Mouse (Mus musculus) forebrain, embryonic 13.5 days (tissue): ENCODE measurements at regions not wholly inside any gene's neighbourhood (a gene's known extent, or its start where the extent isn't known, plus 50 kb on each side); places are given as distances from the start of the nearest gene placed in this dataset.
A peak's percentile ranks its signal among the peaks of the same experiment; 100 is the strongest.

Experiments
- ATAC-seq: fragments of 200-750 bp; cut with Nextera tagmentation; 2 replicates; pipeline ENCODE4 v1.8.0; 2017
- H3K27ac ChIP-seq: fragments of 300-500 bp; sonication (generic); 2 replicates; pipeline ENCODE4 v1.5.1; 2015; ENCODE audit warnings: inconsistent platforms, mild to moderate bottlenecking, moderate library complexity
- H3K27me3 ChIP-seq: fragments of 300-500 bp; sonication (generic); 2 replicates; pipeline ENCODE4 v1.6.1; 2015; ENCODE audit warnings: mild to moderate bottlenecking, inconsistent platforms
- H3K36me3 ChIP-seq: fragments of 300-500 bp; sonication (generic); 2 replicates; pipeline ENCODE4 v1.6.1; 2015; ENCODE audit warnings: mild to moderate bottlenecking, inconsistent platforms; ENCODE audit not compliant: poor library complexity, severe bottlenecking
- H3K4me1 ChIP-seq: fragments of 300-500 bp; sonication (generic); 2 replicates; pipeline ENCODE4 v1.6.1; 2015; ENCODE audit warnings: inconsistent platforms
- H3K4me2 ChIP-seq: fragments of 300-500 bp; sonication (generic); 2 replicates; pipeline ENCODE4 v1.6.1; 2015; ENCODE audit warnings: inconsistent platforms, mild to moderate bottlenecking, moderate library complexity
- H3K4me3 ChIP-seq: fragments of 300-500 bp; sonication (generic); 2 replicates; pipeline ENCODE4 v1.5.1; 2015; ENCODE audit warnings: mild to moderate bottlenecking, inconsistent platforms
- H3K9ac ChIP-seq: fragments of 300-500 bp; sonication (generic); 2 replicates; pipeline ENCODE4 v1.6.1; 2015; ENCODE audit warnings: mild to moderate bottlenecking, inconsistent platforms
- H3K9me3 ChIP-seq: fragments of 300-500 bp; sonication (generic); replicated peaks from 2 replicates; pipeline ENCODE4 v1.6.1; 2016; ENCODE audit warnings: inconsistent platforms
- WGBS: fragments of 180-500 bp; shearing (Covaris S2); methylation state at CpG from one replicate; pipeline ENCODE4 v1.1.7; 2015; 5-methylcytosine and 5-hydroxymethylcytosine counted together

DNA sequence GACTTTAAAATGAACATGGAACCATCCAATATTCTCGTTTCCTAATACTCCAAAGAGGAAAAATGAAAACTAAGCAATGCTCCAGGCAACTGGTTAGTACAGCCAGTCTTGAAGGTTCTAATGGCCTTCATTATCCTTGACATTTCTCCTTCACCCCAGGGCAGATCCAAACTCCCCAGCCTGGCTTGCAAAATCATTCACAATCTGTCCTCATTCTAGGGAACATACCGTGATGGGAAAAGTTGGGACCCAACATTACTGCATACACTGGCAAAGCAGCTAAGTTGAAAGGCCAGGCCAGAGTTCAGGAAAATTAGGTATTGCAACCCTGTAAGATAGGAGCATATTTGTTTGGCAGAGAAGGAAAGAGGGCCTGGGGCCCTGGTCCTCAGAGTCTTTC is 889.9 kb upstream of the A1bg start:
- Histone ChIP-seq H3K36me3 (no peaks in the 10 kb centered on the region), H3K27me3 (no peaks in the 10 kb centered on the region), H3K9ac (no peak overlapping the region), H3K4me1 (no peaks in the 10 kb centered on the region), H3K9me3 (no peaks in the 10 kb centered on the region), H3K27ac (no peak overlapping the region), H3K4me3 (no peak overlapping the region), H3K4me2 (no peak overlapping the region)
- WGBS = 90% methylated on average over 2 of the region's 2 CpGs
- ATAC-seq = no peak

DNA sequence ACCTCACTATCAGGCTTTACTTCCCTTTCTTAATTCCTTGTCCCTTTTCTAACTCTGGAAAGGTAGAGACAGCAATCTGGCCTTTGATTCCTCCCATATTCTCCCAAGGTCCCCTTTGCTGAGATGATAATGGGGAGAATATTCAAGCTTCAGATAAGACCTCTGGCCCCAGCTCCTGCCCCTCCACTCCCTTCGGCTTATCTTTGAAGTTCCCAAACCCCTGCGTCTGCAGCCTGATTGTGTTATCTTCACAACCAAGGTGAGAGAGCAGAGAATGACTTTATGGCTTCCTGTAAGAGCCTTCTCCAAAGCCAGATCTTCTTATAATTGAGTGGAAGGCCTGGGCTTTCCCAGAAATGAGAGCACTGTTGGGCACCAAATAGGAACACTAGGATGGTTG is 882.6 kb upstream of the A1bg start:
- WGBS = 86% methylated on average over 2 of the region's 2 CpGs
- no peaks in the 10 kb centered on the region for H3K36me3 ChIP-seq
- H3K4me2 ChIP-seq = no peak overlapping the region
- no peak overlapping the region for H3K27ac ChIP-seq
- no peaks in the 10 kb centered on the region for H3K9me3 ChIP-seq
- H3K4me3 ChIP-seq = no peak overlapping the region
- no peak for ATAC-seq
- H3K4me1 ChIP-seq = no peaks in the 10 kb centered on the region
- H3K27me3 ChIP-seq = no peaks in the 10 kb centered on the region
- H3K9ac ChIP-seq = no peak overlapping the region

DNA sequence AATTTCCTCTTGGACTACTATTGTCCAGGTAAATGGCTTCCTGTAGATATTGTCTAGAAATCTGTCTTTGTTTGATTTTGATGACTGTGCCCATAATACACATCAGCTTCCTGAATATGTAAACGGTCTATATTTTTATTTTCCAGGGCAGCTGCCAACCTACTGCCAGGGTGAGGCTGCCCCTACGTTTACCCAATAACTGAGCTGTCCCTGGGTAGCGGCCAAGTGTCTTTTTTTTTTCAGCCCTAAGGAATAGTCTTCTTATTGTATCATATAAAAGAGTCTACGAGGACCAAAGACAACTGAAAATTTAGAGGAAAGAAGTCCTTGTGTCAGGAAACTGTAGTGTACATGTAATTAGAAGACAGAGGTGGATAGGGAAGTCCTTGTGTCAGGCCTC is 877.3 kb upstream of the A1bg start:
- no peak overlapping the region for H3K27ac ChIP-seq
- H3K4me2 ChIP-seq = no peak overlapping the region
- no peak overlapping the region for H3K9ac ChIP-seq
- WGBS = 83% methylated on average over 4 of the region's 4 CpGs
- no peak overlapping the region for H3K4me3 ChIP-seq
- H3K27me3 ChIP-seq = no peaks in the 10 kb centered on the region
- no peaks in the 10 kb centered on the region for H3K9me3 ChIP-seq
- H3K36me3 ChIP-seq = no peaks in the 10 kb centered on the region
- ATAC-seq = no peak
- H3K4me1 ChIP-seq = no peaks in the 10 kb centered on the region

DNA sequence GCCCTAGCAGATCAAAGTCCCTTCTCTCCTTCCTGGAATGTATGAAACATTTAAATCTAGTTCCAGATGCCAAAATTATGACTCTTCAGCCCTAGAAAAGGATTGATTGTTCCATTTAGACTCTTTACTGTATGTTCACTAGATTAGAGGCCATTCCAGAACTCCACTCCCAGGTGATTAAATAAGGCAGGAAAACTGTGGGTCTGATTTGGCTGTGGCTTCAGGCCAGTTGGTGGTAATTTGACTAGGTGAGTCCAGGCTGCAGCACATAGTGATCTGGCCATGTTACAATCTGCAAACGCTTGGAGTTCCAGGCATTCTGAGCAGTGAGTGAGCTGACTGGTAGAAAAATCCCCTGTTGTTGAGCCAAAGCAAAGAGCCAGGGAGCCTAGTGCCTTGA is 875.0 kb upstream of the A1bg start:
- H3K27me3 ChIP-seq = no peaks in the 10 kb centered on the region
- WGBS = 92% methylated on average over 1 of the region's 1 CpGs
- ATAC-seq = no peak

DNA sequence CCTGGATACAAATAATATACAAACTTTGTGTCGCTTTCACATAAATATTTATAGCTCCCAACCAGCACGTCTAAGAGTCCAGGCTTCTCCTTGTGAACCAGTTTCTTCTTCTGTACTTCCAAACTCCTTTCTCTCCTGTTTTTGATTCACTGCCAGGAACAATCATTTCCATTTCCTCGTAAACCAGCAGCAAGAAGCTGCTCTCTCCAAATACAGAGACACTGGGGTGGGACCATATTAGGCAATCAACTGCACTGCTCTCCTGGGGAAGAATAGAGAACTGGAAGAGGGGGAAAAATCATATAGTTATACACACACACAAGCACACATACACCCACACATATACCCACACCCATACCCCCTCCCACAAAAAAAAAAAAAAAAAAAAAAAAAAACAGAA is 871.7 kb upstream of the A1bg start:
- 77% methylated on average over 3 of the region's 3 CpGs for WGBS
- no peak overlapping the region for H3K9ac ChIP-seq
- H3K27me3 ChIP-seq = no peaks in the 10 kb centered on the region
- H3K9me3 ChIP-seq = no peaks in the 10 kb centered on the region
- H3K4me1 ChIP-seq = no peaks in the 10 kb centered on the region
- H3K4me2 ChIP-seq = no peak overlapping the region
- ATAC-seq = no peak
- H3K27ac ChIP-seq = no peak overlapping the region
- no peaks in the 10 kb centered on the region for H3K36me3 ChIP-seq
- no peak overlapping the region for H3K4me3 ChIP-seq

More for the DNA sequence above, 875.0 kb upstream of the A1bg start:
- H3K27ac ChIP-seq = no peak overlapping the region
- no peaks in the 10 kb centered on the region for H3K36me3 ChIP-seq
- no peak overlapping the region for H3K4me3 ChIP-seq
- H3K4me2 ChIP-seq = no peak overlapping the region
- H3K9ac ChIP-seq = no peak overlapping the region
- no peaks in the 10 kb centered on the region for H3K9me3 ChIP-seq
- H3K4me1 ChIP-seq = no peaks in the 10 kb centered on the region

DNA sequence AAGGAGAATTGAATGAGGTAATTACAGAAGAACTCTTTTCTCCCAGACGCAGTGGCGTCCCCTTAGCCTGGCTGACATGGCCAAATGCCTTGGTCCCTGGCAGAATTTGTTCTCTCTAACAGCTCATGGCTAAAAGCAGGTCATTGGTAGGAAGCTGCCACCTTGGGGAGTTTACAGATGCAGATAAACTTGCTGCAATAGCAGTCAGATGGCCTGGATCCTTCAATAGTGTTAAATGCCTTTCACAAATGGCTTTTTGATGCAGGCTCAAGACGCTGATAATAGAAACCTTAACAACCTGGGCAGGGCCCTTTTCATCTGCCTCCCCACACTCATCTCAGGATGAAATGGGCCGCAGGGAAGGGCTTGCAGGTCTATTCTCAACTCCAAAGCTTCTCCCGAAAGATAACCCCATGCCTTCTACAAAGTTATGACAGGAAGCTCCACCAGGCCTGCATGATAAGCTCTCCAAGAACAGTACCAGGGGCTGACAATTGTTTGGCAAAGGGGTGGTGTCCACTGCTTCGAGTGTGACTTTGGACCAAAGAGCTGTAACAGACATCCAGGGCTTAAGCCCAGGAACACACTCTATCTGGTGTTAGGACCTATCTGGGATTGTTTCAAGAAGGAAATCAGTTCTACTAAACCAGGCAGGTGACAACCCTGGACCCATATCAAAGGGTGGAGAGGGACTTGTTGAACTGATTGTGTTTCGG is 867.2 kb upstream of the A1bg start:
- Histone ChIP-seq H3K9me3 (no peaks in the 10 kb centered on the region), H3K36me3 (no peaks in the 10 kb centered on the region), H3K27ac (no peak overlapping the region), H3K9ac (no peak overlapping the region), H3K4me3 (no peak overlapping the region), H3K4me1 (no peaks in the 10 kb centered on the region), H3K27me3 (no peaks in the 10 kb centered on the region), H3K4me2 (no peak overlapping the region)
- 79% methylated on average over 7 of the region's 7 CpGs for whole genome bisulfite sequencing
- ATAC-seq = no peak

DNA sequence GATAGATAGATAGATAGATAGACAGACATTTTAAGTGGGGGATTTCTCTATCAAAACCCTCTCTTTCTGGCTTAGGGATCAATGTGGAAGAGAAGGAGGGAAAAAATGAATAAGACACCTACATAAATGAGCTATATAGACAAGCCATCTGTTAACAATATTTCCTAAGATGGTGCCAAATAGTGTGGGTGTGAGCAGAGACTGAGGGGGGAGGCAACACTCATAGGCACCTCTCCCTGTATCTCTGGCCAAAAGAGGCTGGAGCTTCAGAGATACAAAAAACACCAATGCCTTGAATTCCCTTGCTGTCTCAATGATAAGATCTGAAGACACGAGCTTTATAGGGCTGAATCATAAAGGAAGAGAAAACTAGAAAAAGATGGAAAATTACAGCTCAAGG is 864.2 kb upstream of the A1bg start:
- Histone ChIP-seq H3K4me1 (no peaks in the 10 kb centered on the region), H3K27ac (no peak overlapping the region), H3K36me3 (no peaks in the 10 kb centered on the region), H3K9ac (no peak overlapping the region), H3K4me2 (no peak overlapping the region), H3K4me3 (no peak overlapping the region), H3K27me3 (no peaks in the 10 kb centered on the region), H3K9me3 (no peaks in the 10 kb centered on the region)
- WGBS = 92% methylated on average over 1 of the region's 1 CpGs
- no peak for ATAC-seq

DNA sequence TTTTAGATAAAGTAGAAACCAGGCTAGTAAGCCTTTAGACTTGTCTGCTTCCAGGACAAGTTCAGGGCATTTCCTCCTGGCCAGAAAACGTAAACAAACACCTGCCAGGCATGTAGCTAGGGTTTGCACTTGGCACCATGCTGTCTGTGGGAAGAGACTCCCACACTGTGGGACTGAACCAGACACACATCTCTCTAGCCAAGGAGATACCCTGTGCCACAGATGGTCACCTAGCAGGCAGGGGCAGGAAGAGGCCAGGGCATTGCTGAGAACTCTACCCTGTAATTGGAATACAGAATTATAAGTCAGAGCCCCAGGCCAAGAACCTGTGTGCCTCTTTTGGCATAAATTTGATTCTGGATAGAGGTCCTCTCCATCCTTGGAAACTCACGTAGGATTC is 858.7 kb upstream of the A1bg start:
- no peaks in the 10 kb centered on the region for H3K36me3 ChIP-seq
- H3K9me3 ChIP-seq = no peaks in the 10 kb centered on the region
- no peak overlapping the region for H3K4me3 ChIP-seq
- no peak for ATAC-seq
- H3K4me2 ChIP-seq = no peak overlapping the region
- 82% methylated on average over 2 of the region's 2 CpGs for WGBS
- no peak overlapping the region for H3K27ac ChIP-seq
- H3K9ac ChIP-seq = no peak overlapping the region
- no peaks in the 10 kb centered on the region for H3K4me1 ChIP-seq
- H3K27me3 ChIP-seq = no peaks in the 10 kb centered on the region

DNA sequence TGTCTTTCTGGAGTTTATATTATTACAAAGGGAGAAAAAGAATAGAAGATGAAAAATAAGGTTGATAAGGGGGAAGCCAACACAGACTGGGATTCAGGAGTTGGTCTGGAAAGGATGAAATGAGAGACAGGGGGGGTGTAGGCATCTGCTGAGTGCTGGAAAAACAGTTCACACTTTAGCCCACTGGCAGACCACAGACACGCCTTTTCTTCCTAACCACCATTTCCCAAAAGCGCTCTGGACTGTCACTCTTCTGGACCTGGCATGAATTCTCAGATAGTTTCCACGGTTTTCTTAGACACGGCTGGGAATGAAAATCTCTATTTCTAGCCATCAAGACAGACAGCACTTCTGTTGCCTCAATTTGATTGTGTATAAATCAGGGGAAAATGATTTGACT is 850.2 kb upstream of the A1bg start:
- Histone ChIP-seq H3K4me2 (no peak overlapping the region), H3K27me3 (no peaks in the 10 kb centered on the region), H3K27ac (no peak overlapping the region), H3K4me1 (no peaks in the 10 kb centered on the region; the same call in 1 of the 2 replicates), H3K4me3 (no peak overlapping the region), H3K9ac (no peak overlapping the region), H3K9me3 (no peaks in the 10 kb centered on the region), H3K36me3 (no peaks in the 10 kb centered on the region)
- no peak for ATAC-seq
- WGBS = 96% methylated on average over 4 of the region's 4 CpGs

DNA sequence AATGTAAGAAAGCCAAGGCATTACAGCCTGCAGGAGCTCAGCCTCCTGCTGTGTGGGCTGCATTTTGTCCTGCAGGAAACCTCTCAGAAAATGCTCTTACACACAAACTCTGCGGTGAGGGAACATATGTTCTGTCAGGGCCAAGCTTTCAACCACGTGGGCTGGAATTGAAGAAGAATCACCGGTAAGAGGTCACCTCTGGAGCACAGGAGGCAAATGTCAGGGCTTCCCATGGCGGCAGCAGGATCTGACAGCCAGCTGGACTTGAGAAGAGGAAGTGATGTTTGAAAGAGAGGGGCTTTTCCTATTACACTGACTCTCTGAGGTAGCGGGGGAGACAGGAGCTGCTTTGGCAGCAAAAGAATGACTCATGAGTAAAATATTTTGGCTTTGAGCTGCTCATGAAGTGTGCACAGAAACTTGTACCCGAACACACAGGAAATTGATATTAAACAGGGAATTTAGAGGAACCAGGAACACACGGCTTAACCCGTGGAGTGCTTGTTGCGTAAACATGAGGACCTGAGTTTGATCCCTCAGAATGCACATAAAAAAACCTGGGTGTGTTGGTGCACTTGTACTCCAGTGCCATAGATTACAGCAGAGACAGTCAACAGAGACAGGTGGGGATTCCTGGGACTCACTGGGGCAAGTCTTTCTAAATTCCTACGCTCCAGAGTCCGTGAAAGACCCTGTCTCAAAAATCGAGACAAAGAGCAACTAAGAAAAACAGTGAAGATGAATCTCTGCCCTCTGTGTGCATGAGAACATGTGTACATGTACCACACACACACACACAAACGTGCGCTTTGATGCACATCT is 848.1 kb upstream of the A1bg start:
- no peaks in the 10 kb centered on the region for H3K27me3 ChIP-seq
- no peak overlapping the region for H3K4me3 ChIP-seq
- no peak overlapping the region for H3K9ac ChIP-seq
- no peaks in the 10 kb centered on the region for H3K36me3 ChIP-seq
- 67% methylated on average over 14 of the region's 14 CpGs for WGBS
- H3K4me2 ChIP-seq = no peak overlapping the region
- peaks cover 4% of the 10 kb centered on the region; the same call in 1 of the 2 replicates for H3K4me1 ChIP-seq
- H3K27ac ChIP-seq = no peak overlapping the region
- ATAC-seq = no peak
- no peaks in the 10 kb centered on the region for H3K9me3 ChIP-seq

DNA sequence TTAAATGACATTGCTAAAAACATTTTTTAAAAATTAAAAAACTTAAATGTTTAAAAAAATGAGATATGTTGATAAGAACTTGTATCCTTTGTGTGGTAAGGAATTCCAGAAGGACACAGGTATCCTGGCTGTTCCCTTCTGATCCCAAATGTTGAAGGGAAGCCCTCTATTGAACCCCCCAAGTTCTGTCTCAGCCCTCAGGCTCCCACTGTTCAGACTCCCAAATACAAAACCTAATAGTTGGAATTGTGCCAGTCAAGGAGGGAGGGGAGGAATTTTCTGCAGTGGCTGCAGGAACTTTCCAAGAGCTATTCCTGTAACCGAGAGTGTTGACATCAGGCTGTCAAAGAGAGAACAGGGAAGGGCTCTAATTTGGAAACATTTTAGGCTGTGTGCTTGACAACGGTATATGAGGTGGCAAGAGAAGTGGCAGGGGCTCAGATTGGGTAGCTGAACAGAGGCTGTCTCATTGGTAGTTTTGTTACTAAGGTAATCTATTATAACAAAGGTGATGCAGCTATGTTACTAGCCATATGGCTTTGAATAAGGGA is 843.8 kb upstream of the A1bg start:
- Histone ChIP-seq H3K27ac (no peak overlapping the region), H3K9me3 (no peaks in the 10 kb centered on the region), H3K9ac (no peak overlapping the region), H3K36me3 (no peaks in the 10 kb centered on the region), H3K4me1 (peaks cover 4% of the 10 kb centered on the region; the same call in 1 of the 2 replicates), H3K27me3 (no peaks in the 10 kb centered on the region), H3K4me2 (no peak overlapping the region), H3K4me3 (no peak overlapping the region)
- peak; percentile 50; the same call in 1 of the 2 replicates for ATAC-seq
- 20% methylated on average over 2 of the region's 2 CpGs for WGBS

DNA sequence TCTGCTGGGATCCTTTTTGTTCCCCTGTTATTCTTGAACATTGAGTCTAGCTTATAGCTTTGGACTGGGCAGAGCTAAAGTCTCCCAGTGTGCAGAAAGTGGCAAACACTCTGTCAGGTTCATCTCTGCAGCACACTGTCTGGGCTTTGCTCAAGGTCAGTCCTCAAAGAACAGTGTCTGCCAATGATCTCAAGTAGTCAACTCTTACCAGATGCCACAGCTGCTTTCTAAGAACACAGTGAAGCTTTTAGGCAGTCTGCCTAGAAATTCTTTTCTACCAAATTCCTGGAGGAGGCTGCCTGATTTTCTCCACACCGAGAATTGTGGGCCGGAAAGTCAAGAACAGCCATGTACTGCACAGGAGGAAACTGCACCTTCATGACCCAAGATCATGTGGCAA is 831.0 kb upstream of the A1bg start:
- Histone ChIP-seq H3K4me1 (no peaks in the 10 kb centered on the region), H3K27ac (no peak overlapping the region), H3K9ac (no peak overlapping the region), H3K36me3 (no peaks in the 10 kb centered on the region), H3K4me3 (no peak overlapping the region), H3K27me3 (no peaks in the 10 kb centered on the region), H3K4me2 (no peak overlapping the region), H3K9me3 (no peaks in the 10 kb centered on the region)
- WGBS = 94% methylated on average over 2 of the region's 2 CpGs
- ATAC-seq = no peak
